Mouse (Mus musculus) liver, embryonic 16.5 days (tissue): Measurements from ENCODE around the gene Olfr1183. TPM values are rescaled to one million over a fixed set of nuclear protein-coding genes. Genes with fewer than 3 reads are reported as not detected.
"Not testable (repeated sequence)": the region's sequence is repeated elsewhere in the genome, so short reads cannot be mapped to it uniquely, and the experiment has no call there.

Experiments used
- ATAC-seq: fragments of 200-750 bp; cut with Nextera tagmentation; 2 replicates; pipeline ENCODE4 v1.8.0; 2017; ENCODE audit warnings: low read depth, mild to moderate bottlenecking, moderate number of reproducible peaks, moderate library complexity
- H3K27ac ChIP-seq: fragments of 300-500 bp; sonication (generic); 2 replicates; pipeline ENCODE4 v1.5.1; 2014; ENCODE audit warnings: mild to moderate bottlenecking, low read length
- H3K27me3 ChIP-seq: fragments of 300-500 bp; sonication (generic); 2 replicates; pipeline ENCODE4 v1.6.1; 2014; ENCODE audit warnings: low read depth, low read length, mixed read lengths; ENCODE audit not compliant: control insufficient read depth, insufficient read depth
- H3K36me3 ChIP-seq: fragments of 300-500 bp; sonication (generic); 2 replicates; pipeline ENCODE4 v1.6.1; 2014; ENCODE audit warnings: mild to moderate bottlenecking; ENCODE audit not compliant: control insufficient read depth, insufficient read depth
- H3K4me1 ChIP-seq: fragments of 300-500 bp; sonication (generic); 2 replicates; pipeline ENCODE4 v1.6.1; 2014; ENCODE audit warnings: low read depth, low read length, mixed read lengths; ENCODE audit not compliant: control insufficient read depth
- H3K4me2 ChIP-seq: fragments of 300-500 bp; sonication (generic); 2 replicates; pipeline ENCODE4 v1.6.1; 2014; ENCODE audit warnings: low read depth, low read length, mixed read lengths
- H3K4me3 ChIP-seq: fragments of 300-500 bp; sonication (generic); 2 replicates; pipeline ENCODE4 v1.5.1; 2014; ENCODE audit warnings: low read depth, mild to moderate bottlenecking, low read length
- H3K9ac ChIP-seq: fragments of 300-500 bp; sonication (generic); 2 replicates; pipeline ENCODE4 v1.6.1; 2014; ENCODE audit warnings: low read depth, low read length
- H3K9me3 ChIP-seq: fragments of 300-500 bp; sonication (generic); replicated peaks from 2 replicates; pipeline ENCODE4 v1.6.1; 2016; ENCODE audit warnings: low read length; ENCODE audit not compliant: control insufficient read depth
- WGBS: fragments of 180-500 bp; shearing (Covaris S2); extraction: QIAGEN DNeasy Blood & Tissue Kit; methylation state at CpG from one replicate; pipeline ENCODE4 v1.1.7; 2014; ENCODE audit not compliant: insufficient replicate concordance; 5-methylcytosine and 5-hydroxymethylcytosine counted together
- polyA plus RNA-seq: library from polyadenylated mRNA; unstranded; fragments of >200 nt; fragmentation: Nextera tagmentation; extraction: Ambion mirVana; gene quantifications from 2 replicates; pipeline ENCODE4 v1.2.1, GENCODE M21; 2015

Gene Olfr1183
- not detected in 2 replicates for polyA plus RNA-seq

DNA sequence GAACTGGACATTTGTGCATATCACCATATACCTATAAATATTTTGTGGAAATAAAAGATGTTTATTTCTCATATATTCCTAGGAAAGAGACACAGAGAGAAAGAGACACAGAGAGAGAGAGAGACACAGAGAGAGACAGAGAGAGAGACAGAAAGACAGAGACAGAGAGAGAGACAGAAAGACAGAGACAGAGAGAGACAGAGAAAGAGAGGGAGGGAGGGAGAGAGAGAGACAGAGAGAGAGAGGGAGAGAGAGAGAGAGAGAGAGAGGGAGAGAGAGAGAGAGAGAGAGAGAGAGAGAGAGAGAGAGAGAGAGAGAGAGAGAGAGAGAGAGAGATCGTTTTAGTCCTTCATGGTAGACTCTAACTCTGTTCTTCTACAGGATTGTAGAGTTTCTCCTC lies at the start of gene Olfr1183:
Gene Olfr1183, plus strand, starts transcription at position 301 of the 400 bp plus-strand sequence.
- H3K4me2 ChIP-seq, H3K27ac ChIP-seq, H3K9me3 ChIP-seq, H3K9ac ChIP-seq, H3K27me3 ChIP-seq, H3K36me3 ChIP-seq, ATAC-seq, H3K4me1 ChIP-seq, H3K4me3 ChIP-seq: not testable (repeated sequence)
- WGBS, result 46% methylated on average over 1 of the region's 1 CpGs

DNA sequence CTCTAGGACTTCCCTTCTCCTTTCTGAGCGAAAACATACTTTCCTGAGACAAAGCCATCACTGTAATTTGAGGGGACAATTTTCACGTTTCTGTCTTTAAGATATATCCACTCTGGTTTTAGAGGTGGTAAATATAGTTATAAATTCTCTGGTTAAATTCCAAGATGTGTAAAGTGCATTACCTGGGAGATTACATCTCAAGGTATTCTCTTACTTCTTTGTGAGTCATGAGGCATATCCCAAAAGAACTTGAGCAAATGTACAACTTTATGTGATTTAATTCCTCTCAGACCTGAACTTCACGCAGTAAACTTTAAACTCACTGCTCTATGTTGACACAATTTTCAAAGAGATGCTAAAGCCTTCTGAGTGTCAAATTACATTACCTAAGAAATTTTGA lies 48.3 kb upstream of the Olfr1183 start, which contains the start of gene Olfr1179:
Gene Olfr1179, minus strand, starts transcription at position 101 of the 400 bp plus-strand sequence.
- H3K36me3 ChIP-seq, result no peaks in the 10 kb centered on the region
- no peak for ATAC-seq
- no peak within 1 kb of the TSS for H3K9ac ChIP-seq
- 59% methylated on average over 3 of the region's 3 CpGs for WGBS
- H3K4me2 ChIP-seq, result no peak within 1 kb of the TSS
- no peak within 1 kb of the TSS for H3K4me3 ChIP-seq
- no peaks in the 10 kb centered on the region for H3K9me3 ChIP-seq
- no peaks in the 10 kb centered on the region for H3K27me3 ChIP-seq
- H3K27ac ChIP-seq, result no peak within 1 kb of the TSS
- no peaks in the 10 kb centered on the region for H3K4me1 ChIP-seq

DNA sequence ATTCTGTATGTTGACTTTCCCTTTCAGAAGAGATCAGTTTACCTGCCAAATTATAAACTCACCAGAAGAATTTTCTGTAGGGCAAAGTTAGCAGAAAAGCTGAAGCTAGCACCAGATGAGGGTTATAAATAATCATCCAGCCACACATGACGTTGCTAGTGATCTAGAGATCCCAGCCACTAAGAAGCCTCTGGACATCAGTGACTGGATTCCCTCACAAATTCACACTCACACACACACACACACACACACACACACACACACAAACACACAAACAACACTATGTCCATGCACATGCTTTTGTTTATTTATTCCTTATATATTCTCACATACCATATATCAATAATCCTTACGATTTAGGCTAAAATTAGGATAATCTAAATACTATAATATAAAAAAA lies 35.6 kb upstream of the Olfr1183 start, which contains the start of gene Olfr1180:
Gene Olfr1180, minus strand, starts transcription at position 101 of the 400 bp plus-strand sequence.
- ATAC-seq, result no peak
- WGBS, result 44% methylated on average over 2 of the region's 2 CpGs

DNA sequence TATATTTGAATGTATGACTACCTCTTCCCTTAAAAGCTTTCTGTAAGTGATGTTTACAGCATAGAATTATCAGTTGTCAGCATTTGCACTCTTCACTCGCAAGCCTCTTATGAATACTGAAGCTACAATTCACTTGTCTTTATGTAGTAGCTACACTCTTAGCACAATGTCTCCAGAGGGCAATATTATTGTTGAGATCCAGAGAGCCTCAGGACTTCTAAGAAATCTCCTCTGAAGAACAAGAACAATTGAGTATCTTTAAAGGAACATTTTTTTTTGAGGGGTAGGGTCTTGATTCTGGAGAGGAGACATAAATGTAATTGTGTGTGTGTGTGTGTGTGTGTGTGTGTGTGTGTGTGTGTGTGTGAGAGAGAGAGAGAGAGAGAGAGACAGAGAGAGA lies 28.6 kb upstream of the Olfr1183 start, which contains the start of gene Olfr1181:
Gene Olfr1181, minus strand, starts transcription at position 101 of the 400 bp plus-strand sequence.
- no peak for ATAC-seq
- H3K9ac ChIP-seq, result no peak within 1 kb of the TSS
- no peaks in the 10 kb centered on the region for H3K36me3 ChIP-seq
- H3K4me3 ChIP-seq, result no peak within 1 kb of the TSS
- 60% methylated on average over 1 of the region's 1 CpGs for WGBS
- H3K27me3 ChIP-seq, result no peaks in the 10 kb centered on the region
- no peak within 1 kb of the TSS for H3K4me2 ChIP-seq
- H3K4me1 ChIP-seq, result no peaks in the 10 kb centered on the region
- H3K9me3 ChIP-seq, result no peaks in the 10 kb centered on the region
- H3K27ac ChIP-seq, result no peak within 1 kb of the TSS

More for the DNA sequence above, 35.6 kb upstream of the Olfr1183 start, which contains the start of gene Olfr1180:
- no peak within 1 kb of the TSS for H3K4me2 ChIP-seq
- no peaks in the 10 kb centered on the region for H3K9me3 ChIP-seq
- H3K27me3 ChIP-seq, result no peaks in the 10 kb centered on the region
- H3K27ac ChIP-seq, result no peak within 1 kb of the TSS
- no peaks in the 10 kb centered on the region for H3K4me1 ChIP-seq
- no peaks in the 10 kb centered on the region for H3K36me3 ChIP-seq
- H3K9ac ChIP-seq, result no peak within 1 kb of the TSS
- H3K4me3 ChIP-seq, result no peak within 1 kb of the TSS

DNA sequence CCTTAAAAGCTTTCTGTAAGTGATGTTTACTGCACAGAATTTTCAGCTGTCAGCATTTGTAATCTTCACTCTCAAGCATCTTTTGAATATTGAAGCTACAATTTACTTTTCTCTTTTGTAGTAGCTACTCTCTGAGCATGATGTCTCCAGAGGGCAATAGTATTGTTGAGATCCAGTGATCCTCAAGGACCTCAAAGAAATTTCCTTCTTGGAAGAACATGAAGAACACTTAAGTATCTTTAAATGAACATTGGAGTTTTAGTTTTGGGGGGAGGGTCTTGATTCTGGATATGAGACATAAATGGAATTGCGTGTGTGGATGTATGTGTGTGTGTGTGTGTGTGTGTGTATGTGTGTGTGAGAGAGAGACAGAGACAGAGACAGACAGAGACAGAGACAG lies 5.6 kb upstream of the Olfr1183 start, which contains the start of gene Gm13757:
Gene Gm13757, minus strand, starts transcription at position 101 of the 400 bp plus-strand sequence.
- Histone ChIP-seq H3K27me3 (no peaks in the 10 kb centered on the region), H3K4me3 (no peak within 1 kb of the TSS), H3K4me2 (no peak within 1 kb of the TSS), H3K36me3 (no peaks in the 10 kb centered on the region), H3K4me1 (no peaks in the 10 kb centered on the region), H3K9me3 (no peaks in the 10 kb centered on the region), H3K27ac (no peak within 1 kb of the TSS), H3K9ac (no peak within 1 kb of the TSS)
- 83% methylated on average over 1 of the region's 1 CpGs for WGBS
- ATAC-seq, result no peak

DNA sequence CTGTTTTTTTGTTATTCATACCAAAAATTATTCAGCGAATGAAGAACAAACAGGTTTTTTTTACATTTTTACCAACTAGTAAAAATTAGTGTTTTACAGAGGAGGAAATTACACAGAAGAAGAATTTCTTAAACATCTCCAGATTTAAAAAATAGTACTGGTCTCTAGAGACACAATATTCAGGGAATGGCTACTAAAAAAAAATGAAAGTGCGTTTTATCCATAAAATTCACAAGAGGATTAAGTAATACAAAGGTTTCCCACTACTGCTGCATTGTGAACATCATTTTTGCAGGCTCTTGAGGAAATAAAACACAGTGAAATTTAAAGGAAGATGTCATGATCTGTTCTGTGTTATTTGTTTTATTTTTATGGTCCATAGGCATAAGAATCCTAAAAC lies 28.6 kb downstream of the Olfr1183 start, which contains the start of gene Olfr1184:
Gene Olfr1184, plus strand, starts transcription at position 301 of the 400 bp plus-strand sequence.
- no peaks in the 10 kb centered on the region for H3K36me3 ChIP-seq
- no peak within 1 kb of the TSS for H3K27ac ChIP-seq
- H3K4me2 ChIP-seq, result no peak within 1 kb of the TSS
- no peak within 1 kb of the TSS for H3K4me3 ChIP-seq
- ATAC-seq, result no peak
- no peaks in the 10 kb centered on the region for H3K4me1 ChIP-seq
- no peaks in the 10 kb centered on the region for H3K27me3 ChIP-seq
- H3K9me3 ChIP-seq, result no peaks in the 10 kb centered on the region
- H3K9ac ChIP-seq, result no peak within 1 kb of the TSS
- 61% methylated on average over 2 of the region's 2 CpGs for WGBS

DNA sequence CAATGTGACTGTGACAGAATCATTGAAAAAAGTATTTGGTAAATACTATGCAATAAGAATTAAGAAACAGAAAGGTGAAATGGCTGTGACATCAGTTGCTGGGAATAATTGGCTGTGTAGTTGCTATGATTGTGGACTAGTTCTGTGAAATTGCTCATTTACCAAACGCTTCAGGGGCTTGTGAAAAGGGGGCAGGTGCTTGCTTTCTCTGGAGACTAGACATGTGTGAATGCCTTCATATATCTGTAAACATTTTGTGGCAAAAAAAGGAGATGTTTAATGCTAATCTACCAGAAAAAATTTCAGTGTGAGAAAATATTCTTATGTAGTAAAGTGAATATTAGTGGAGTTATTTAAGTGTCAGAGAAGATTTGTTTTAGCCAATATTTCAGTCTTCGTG lies 38.4 kb downstream of the Olfr1183 start, which contains the start of gene Olfr1185-ps1:
Gene Olfr1185-ps1, plus strand, starts transcription at position 301 of the 400 bp plus-strand sequence.
- Histone ChIP-seq H3K36me3 (no peaks in the 10 kb centered on the region), H3K27me3 (no peaks in the 10 kb centered on the region)
- 49% methylated on average over 2 of the region's 2 CpGs for WGBS

DNA sequence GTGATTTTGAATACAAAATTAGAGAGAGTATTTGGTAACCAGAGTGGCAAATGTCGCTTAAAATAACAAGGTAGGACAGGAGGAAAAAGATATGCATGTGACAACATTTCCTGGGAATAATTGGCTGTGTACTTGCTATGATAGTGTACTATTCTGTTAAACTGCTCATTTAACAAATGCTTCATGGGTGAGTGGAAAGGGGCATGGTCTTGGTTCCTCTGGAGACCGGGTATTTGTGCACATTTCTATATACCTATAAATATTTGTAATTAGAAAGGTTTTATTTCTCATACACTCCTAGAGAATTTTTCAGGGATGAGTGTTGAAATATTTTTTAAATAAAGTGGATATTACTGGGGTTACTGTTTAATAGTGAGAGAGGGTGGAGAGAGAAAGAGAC lies 63.6 kb downstream of the Olfr1183 start, which contains the start of gene Olfr1186:
Gene Olfr1186, plus strand, starts transcription at position 301 of the 400 bp plus-strand sequence.
- H3K36me3 ChIP-seq, result no peaks in the 10 kb centered on the region
- no peaks in the 10 kb centered on the region for H3K27me3 ChIP-seq
- no peak for ATAC-seq
- no peak within 1 kb of the TSS for H3K4me2 ChIP-seq
- no peak within 1 kb of the TSS for H3K27ac ChIP-seq
- H3K4me3 ChIP-seq, result no peak within 1 kb of the TSS
- no peak within 1 kb of the TSS for H3K9ac ChIP-seq
- no peaks in the 10 kb centered on the region for H3K9me3 ChIP-seq
- no peaks in the 10 kb centered on the region for H3K4me1 ChIP-seq
- 52% methylated on average over 2 of the region's 2 CpGs for WGBS

More for the DNA sequence above, 38.4 kb downstream of the Olfr1183 start, which contains the start of gene Olfr1185-ps1:
- H3K4me2 ChIP-seq, result no peak within 1 kb of the TSS
- no peak within 1 kb of the TSS for H3K9ac ChIP-seq
- no peaks in the 10 kb centered on the region; the same call in 1 of the 2 replicates for H3K9me3 ChIP-seq
- no peak within 1 kb of the TSS for H3K27ac ChIP-seq
- H3K4me3 ChIP-seq, result no peak within 1 kb of the TSS
- no peak for ATAC-seq
- H3K4me1 ChIP-seq, result no peaks in the 10 kb centered on the region
